Mouse (Mus musculus) liver, postnatal 0 days (tissue): Measurements from ENCODE around the gene Slc4a3.

ENCODE experiments used
- CTCF ChIP-seq: sonication (generic); IDR thresholded peaks from 2 replicates; pipeline ENCODE4 v1.5.1; 2016; ENCODE audit warnings: antibody characterized with exemption, low read depth
- EP300 ChIP-seq: IDR thresholded peaks from 2 replicates; pipeline ENCODE4 v1.6.1; 2016; ENCODE audit warnings: antibody characterized with exemption, low read depth, mild to moderate bottlenecking

DNA sequence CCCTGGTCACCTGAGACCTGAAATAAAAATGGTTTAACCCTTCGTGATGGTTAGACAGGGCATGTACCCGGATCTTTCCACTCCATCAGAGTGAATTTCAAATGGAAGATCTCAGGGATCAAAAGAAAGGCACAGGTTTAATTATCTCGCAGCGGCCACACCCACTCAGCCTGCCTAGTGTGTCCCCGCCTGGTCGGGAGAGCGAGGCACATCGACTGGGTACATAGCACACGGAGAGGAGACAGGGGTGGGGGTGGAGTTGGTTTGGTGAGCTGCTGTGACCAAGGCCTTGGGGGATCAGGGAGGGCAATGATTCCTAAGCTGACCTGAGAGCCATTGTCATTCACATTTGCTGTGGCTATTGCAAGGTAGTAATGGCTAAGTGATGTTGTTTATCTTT lies 48.8 kb downstream of the Slc4a3 start:
- no peak for TF ChIP-seq CTCF
- TF ChIP-seq EP300, result no peak
